Mouse (Mus musculus): ENCODE measurements around the gene Trib2. TPM values are rescaled to one million over a fixed set of nuclear protein-coding genes. Genes with fewer than 3 reads are reported as not detected.

Trib2 gene
- polyA plus RNA-seq, 1 experiment: 0.96 TPM

GRCm38 (mm10) chr12:15813133-15813818, 3.4 kb downstream of the Trib2 start:
- Histone ChIP-seq H3K27me3 (ENCODE audit: control insufficient read depth, insufficient read depth, insufficient read length) (no peaks in the 10 kb centered on the region), H3K36me3 (ENCODE audit: control insufficient read depth, insufficient read depth) (no peaks in the 10 kb centered on the region), H3K79me2 (ENCODE audit: control insufficient read depth, insufficient read depth) (peaks cover 4% of the 10 kb centered on the region), H3K4me2 (ENCODE audit: low read depth) (peak overlapping the region; percentile 89), H3ac (ENCODE audit: control insufficient read depth, insufficient read length) (no peak overlapping the region), H3K4me3 (peak overlapping the region; percentile 81)
- TF ChIP-seq MYOD1 (IDR thresholded peaks at IDR 0.05; ENCODE audit: control insufficient read depth in 1 of 3, insufficient read length in 2 of 3, low read depth in 2 of 3) (peak in 1 of 3 experiments; percentile 17), TCF12 (IDR thresholded peaks at IDR 0.05; ENCODE audit: insufficient read depth, poor library complexity, severe bottlenecking) (no peak), SRF (IDR thresholded peaks at IDR 0.05; ENCODE audit: control insufficient read depth, insufficient read length, low read depth) (no peak)

DNA sequence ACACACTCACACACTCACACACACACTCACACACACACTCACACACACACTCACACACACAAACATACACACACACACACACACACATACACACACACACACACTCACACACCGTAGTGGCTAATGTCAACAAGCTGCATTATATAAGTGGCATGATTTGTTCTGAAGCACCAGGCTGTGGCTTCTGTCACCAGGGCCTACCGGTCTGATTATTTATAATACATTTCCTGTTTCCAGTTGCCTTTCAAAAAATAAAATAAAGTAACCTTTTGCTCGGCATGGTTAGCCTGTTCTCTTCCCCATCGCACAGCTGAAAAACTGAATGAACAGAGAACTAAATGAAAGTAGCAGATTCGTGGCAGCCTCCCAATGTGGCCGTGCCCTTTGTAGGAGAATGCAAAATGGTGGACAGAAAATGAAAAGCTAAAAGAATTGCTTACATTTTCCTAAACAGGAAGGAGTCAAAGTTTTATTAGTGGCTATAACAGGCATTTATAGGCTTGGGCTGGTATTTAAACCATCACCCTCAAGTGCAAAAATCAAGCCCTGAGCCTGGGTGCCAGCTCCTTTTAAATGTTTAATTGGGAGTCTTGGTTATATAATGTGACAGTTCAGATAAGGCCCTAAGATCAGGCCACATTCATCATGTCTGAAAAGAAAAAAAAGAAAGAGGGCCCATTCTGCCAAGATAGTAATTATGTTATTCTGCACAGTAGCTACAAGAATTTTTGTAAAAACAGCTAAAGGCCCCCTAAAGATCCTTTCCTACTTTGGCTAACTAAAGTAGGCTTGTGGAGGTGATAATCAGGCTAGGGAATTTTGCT, 4.4 kb downstream of the Trib2 start:
- TF ChIP-seq TCF12 (IDR thresholded peaks at IDR 0.05; ENCODE audit: insufficient read depth, poor library complexity, severe bottlenecking): no peak
- no peak for TF ChIP-seq MYOG (IDR thresholded peaks at IDR 0.05; ENCODE audit: control insufficient read depth in 1 of 3, insufficient read depth in 1 of 3, insufficient read length in 2 of 3, low read depth in 2 of 3)
- TF ChIP-seq CEBPB (IDR thresholded peaks at IDR 0.05; ENCODE audit: insufficient read depth, poor library complexity, severe bottlenecking): no peak
- no peak for TF ChIP-seq USF1 (IDR thresholded peaks at IDR 0.05; ENCODE audit: low read depth)
- no peak for TF ChIP-seq MAX (IDR thresholded peaks at IDR 0.05; ENCODE audit: low read depth)
- no peak for TF ChIP-seq REST (IDR thresholded peaks at IDR 0.05; ENCODE audit: insufficient read depth, insufficient read length)
- TF ChIP-seq MYOD1 (IDR thresholded peaks at IDR 0.05; ENCODE audit: control insufficient read depth in 1 of 3, insufficient read length in 2 of 3, low read depth in 2 of 3): no peak
- TF ChIP-seq POLR2A (IDR thresholded peaks at IDR 0.05; ENCODE audit: insufficient read length, low read depth): no peak
- TF ChIP-seq TCF3 (IDR thresholded peaks at IDR 0.05; ENCODE audit: insufficient read length, low read depth): no peak
- no peak for TF ChIP-seq POLR2AphosphoS2 (IDR thresholded peaks at IDR 0.05; ENCODE audit: insufficient read length, low read depth)
- TF ChIP-seq SRF (IDR thresholded peaks at IDR 0.05; ENCODE audit: control insufficient read depth, insufficient read length, low read depth): no peak
- no peak for TF ChIP-seq E2F4 (IDR thresholded peaks at IDR 0.05; ENCODE audit: insufficient read depth)
- Histone ChIP-seq H3K36me3 (ENCODE audit: control insufficient read depth, insufficient read depth) (no peaks in the 10 kb centered on the region), H3K4me3 (no peak overlapping the region), H3ac (ENCODE audit: control insufficient read depth, insufficient read length) (no peak overlapping the region), H3K4me2 (ENCODE audit: low read depth) (peak overlapping the region; percentile 49), H3K27me3 (ENCODE audit: control insufficient read depth, insufficient read depth, insufficient read length) (no peaks in the 10 kb centered on the region), H3K79me2 (ENCODE audit: control insufficient read depth, insufficient read depth) (peaks cover 4% of the 10 kb centered on the region)

DNA sequence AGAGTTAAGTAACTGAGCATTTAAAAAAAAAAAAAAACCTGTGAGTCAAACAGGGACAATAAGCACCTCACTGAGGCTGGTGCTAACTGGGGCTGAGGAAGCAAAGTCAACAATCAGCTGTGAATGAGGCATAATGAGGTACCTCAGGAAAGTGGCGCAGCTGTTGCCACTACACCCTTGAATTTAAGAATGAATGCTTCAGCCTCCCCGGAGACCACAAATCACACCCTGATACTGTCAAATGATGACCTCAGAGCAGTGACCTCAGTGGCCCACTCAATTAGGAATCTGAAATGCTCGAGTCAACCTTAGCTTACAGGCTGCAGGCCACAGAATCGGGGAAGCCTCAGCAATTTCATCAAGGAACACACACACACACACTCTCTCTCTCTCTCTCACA, 5.0 kb downstream of the Trib2 start:
- Histone ChIP-seq H3K36me3 (ENCODE audit: control insufficient read depth, insufficient read depth) (no peaks in the 10 kb centered on the region), H3K79me2 (ENCODE audit: control insufficient read depth, insufficient read depth) (peaks cover 4% of the 10 kb centered on the region), H3K4me2 (ENCODE audit: low read depth) (peak overlapping the region; percentile 49), H3ac (ENCODE audit: control insufficient read depth, insufficient read length) (no peak overlapping the region), H3K4me3 (no peak overlapping the region), H3K27me3 (ENCODE audit: control insufficient read depth, insufficient read depth, insufficient read length) (no peaks in the 10 kb centered on the region)
- TF ChIP-seq MYOD1 (IDR thresholded peaks at IDR 0.05; ENCODE audit: control insufficient read depth in 1 of 3, insufficient read length in 2 of 3, low read depth in 2 of 3) (peak in 2 of 3 experiments; percentile 64 to 87), REST (IDR thresholded peaks at IDR 0.05; ENCODE audit: insufficient read depth, insufficient read length) (no peak), TCF12 (IDR thresholded peaks at IDR 0.05; ENCODE audit: insufficient read depth, poor library complexity, severe bottlenecking) (no peak), SRF (IDR thresholded peaks at IDR 0.05; ENCODE audit: control insufficient read depth, insufficient read length, low read depth) (no peak), E2F4 (IDR thresholded peaks at IDR 0.05; ENCODE audit: insufficient read depth) (no peak), CEBPB (IDR thresholded peaks at IDR 0.05; ENCODE audit: insufficient read depth, poor library complexity, severe bottlenecking) (0 out of 2 replicates have a peak, but pooled peaks have one; percentile 6), MYOG (IDR thresholded peaks at IDR 0.05; ENCODE audit: control insufficient read depth in 1 of 3, insufficient read depth in 1 of 3, insufficient read length in 2 of 3, low read depth in 2 of 3) (peak in 2 of 3 experiments; percentile 13 to 63), POLR2AphosphoS2 (IDR thresholded peaks at IDR 0.05; ENCODE audit: insufficient read length, low read depth) (no peak)

GRCm38 (mm10) chr12:15810926-15811325, 5.8 kb downstream of the Trib2 start:
- Histone ChIP-seq H3K27me3 (ENCODE audit: control insufficient read depth, insufficient read depth, insufficient read length) (no peaks in the 10 kb centered on the region), H3K4me3 (no peak overlapping the region), H3ac (ENCODE audit: control insufficient read depth, insufficient read length) (no peak overlapping the region)

More at GRCm38 (mm10) chr12:15810926-15811325, 5.8 kb downstream of the Trib2 start:
- TF ChIP-seq MYOG (IDR thresholded peaks at IDR 0.05; ENCODE audit: control insufficient read depth in 1 of 3, insufficient read depth in 1 of 3, insufficient read length in 2 of 3, low read depth in 2 of 3) (no peak), REST (IDR thresholded peaks at IDR 0.05; ENCODE audit: insufficient read depth, insufficient read length) (no peak), TCF3 (IDR thresholded peaks at IDR 0.05; ENCODE audit: insufficient read length, low read depth) (no peak), MYOD1 (IDR thresholded peaks at IDR 0.05; ENCODE audit: control insufficient read depth in 1 of 3, insufficient read length in 2 of 3, low read depth in 2 of 3) (no peak), POLR2A (IDR thresholded peaks at IDR 0.05; ENCODE audit: insufficient read length, low read depth) (no peak), POLR2AphosphoS2 (IDR thresholded peaks at IDR 0.05; ENCODE audit: insufficient read length, low read depth) (no peak), E2F4 (IDR thresholded peaks at IDR 0.05; ENCODE audit: insufficient read depth) (no peak), TCF12 (IDR thresholded peaks at IDR 0.05; ENCODE audit: insufficient read depth, poor library complexity, severe bottlenecking) (no peak), MAX (IDR thresholded peaks at IDR 0.05; ENCODE audit: low read depth) (no peak), SRF (IDR thresholded peaks at IDR 0.05; ENCODE audit: control insufficient read depth, insufficient read length, low read depth) (no peak), CEBPB (IDR thresholded peaks at IDR 0.05; ENCODE audit: insufficient read depth, poor library complexity, severe bottlenecking) (no peak), USF1 (IDR thresholded peaks at IDR 0.05; ENCODE audit: low read depth) (no peak)
- Histone ChIP-seq H3K79me2 (ENCODE audit: control insufficient read depth, insufficient read depth) (peaks cover 4% of the 10 kb centered on the region), H3K36me3 (ENCODE audit: control insufficient read depth, insufficient read depth) (no peaks in the 10 kb centered on the region), H3K4me2 (ENCODE audit: low read depth) (no peak overlapping the region)

Data from myocyte (in vitro differentiated cells).